Mouse (Mus musculus): ENCODE results near the gene Cyp1a1.

Cyp1a1 gene

DNA sequence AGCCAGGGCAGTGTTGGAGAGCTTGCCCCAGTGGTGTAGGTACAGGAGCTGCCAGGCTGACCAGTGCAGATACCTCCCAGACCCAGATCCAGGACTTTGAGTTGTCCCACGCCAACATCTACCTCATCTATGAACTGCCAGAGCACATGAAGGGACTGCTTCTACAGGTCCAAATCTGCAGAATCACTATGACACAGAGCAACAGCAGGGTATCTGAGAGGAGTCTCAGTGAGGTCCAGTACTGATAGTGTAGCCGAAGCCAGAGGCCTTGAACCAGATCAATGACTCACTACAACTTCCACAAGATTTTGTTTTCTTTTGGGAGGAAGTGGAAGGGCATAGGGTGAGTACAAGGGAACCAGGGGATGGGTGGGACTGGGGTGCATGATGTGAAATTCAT is at the start of gene Cyp1a1:
Gene Cyp1a1 (plus strand): TSS at position 178 of the 400 bp plus-strand sequence.
- no peak for DNase-seq (ENCODE audit: low spot score)

DNA sequence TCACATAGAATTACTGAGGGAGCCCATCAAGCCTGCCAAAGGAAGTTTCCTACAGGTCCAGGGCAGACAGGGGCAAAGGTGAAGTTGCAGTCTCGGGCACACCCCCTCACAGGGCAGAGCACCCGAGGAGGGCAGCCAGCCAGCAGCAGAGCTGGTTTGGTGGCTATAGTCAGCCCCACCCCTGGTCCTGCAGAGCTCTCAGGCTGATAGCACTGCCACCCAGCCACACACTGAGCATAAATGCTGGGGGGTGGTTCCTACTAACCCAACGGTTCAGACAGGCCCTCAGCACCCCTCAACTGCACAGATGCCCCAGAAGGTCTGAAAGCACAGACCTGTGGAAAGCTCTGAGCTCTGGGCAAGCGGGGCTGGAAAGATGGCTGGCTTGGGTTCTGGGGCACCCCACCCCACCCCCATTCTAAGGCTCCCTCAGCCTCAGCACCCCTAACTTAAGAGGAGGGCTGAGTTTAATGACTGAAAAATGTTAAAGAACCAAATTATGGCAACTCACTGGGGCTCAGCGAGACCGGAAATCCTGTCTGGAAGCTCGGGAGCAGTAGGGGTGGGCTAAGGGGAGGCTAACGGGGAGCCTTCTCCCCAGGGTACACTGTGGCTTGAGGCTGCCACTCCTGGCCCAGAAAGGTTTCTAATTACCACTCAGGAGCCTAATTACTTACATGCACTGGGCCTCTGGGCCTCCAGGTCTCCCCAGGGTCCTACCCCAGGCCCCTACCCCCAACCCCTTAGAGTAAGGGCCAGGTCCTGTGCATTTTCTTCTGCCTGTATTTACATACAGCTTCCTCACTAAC is 48.9 kb upstream of the Cyp1a1 start:
- no peak for DNase-seq (ENCODE audit: low spot score)

DNA sequence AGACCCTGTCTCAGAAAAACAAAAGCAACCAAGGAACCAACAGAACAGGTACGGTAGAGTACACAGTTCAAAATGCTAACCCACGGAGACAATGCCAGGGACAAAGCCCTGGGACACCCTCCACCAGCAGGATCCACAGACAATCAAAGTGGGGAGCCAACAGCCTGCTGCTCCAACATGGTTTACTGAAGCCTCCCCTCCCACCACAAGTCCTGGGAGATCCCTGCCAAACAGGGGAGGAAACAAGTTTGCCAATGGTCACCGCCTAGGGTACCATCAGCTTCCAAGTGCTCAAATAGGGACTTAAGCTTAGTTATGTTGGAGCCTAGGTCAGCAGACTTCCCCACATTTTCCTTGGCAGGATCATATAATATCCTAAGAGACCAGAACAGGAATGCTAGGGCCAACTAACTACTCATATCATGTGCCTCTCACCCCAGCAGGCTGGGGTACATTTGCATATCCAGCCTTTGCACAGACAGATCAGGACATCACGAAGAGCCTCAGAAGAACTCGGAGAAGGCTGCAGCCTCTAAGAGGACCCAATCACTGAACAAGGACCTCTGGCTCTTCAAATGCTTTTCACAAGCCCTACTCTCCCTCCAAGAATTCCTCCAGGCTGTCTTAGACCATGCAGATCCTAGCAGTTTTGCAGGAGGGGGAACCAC is 47.9 kb upstream of the Cyp1a1 start:
- no peak for DNase-seq (ENCODE audit: low spot score)

DNA sequence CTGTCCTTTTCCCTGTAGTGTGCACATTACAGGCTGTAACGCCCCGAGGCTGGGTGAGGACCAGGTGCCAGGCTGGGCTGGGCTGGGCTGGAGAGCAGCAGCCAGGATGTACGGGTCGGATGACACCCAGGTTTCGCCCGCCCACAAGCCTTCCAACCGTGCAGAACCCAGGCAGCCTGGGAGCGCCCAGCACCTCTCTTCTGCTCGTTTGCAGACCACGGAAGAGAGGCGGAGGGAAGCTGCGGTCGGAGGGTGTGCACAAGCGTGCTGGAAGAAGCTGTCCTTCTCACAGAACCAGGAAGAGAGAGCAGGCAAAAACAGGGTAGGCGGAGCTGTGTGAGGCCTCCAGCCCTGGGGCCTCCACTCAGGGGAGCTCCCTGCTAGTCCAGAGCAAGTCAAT is 47.3 kb upstream of the Cyp1a1 start:
- DNase-seq (ENCODE audit: low spot score): peak; percentile 94

DNA sequence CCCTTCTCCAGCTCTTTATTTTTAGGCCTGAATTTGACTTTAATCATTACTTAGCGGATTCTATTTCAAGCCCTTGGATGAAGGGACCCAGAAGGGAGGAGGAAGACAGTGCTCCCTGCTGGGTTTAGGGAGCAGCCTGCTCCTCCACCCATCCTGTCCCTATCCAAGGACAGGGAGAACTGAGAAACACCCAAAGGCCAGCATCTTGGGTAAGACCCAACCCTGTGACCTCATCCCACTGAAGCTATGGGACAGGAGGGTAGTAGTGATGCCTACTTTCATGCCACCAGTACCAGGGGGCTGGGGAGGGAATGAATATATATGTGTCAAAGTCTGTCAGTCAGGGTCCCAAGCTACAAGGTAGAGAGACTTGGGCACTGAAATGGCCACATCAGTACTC is 46.7 kb upstream of the Cyp1a1 start:
- no peak for DNase-seq (ENCODE audit: low spot score)

DNA sequence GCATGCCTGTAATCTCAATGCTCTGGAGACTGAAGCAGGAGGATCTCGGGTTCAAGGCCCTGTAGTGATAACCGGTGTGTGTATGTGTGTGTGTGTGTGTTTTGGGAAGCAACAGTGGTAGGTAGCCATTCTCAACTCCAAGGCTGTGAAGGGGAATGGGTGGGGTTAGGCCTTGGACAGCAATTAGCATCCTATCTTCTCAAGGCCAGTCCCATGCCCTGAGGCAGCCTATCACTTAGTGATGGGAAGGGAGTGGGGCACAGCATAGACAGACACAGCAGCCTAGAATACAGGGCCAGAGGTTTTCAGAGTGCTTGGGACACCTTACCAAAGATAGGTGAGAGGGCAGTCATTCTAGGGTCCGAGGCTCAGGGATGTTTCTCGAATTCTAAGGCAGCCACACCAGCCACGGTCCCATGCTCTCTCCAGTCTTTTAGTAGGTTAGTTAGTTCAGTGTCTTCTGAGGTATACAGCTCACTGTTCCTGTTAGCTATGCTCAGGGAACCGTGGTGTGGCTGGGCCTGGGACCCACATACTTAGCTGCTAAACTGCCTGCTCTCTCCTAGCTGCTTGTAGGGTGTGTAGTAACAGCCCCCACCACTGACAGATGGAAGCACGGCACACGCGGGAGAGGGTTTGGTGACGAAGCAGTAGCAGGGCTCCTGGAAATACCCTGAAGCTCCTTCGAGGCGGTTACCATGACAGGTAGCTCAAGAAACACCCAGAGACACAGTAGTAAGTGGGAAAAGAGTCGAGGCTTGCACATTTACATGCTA is 45.8 kb upstream of the Cyp1a1 start:
- peak; percentile 56 for DNase-seq (ENCODE audit: low spot score)

DNA sequence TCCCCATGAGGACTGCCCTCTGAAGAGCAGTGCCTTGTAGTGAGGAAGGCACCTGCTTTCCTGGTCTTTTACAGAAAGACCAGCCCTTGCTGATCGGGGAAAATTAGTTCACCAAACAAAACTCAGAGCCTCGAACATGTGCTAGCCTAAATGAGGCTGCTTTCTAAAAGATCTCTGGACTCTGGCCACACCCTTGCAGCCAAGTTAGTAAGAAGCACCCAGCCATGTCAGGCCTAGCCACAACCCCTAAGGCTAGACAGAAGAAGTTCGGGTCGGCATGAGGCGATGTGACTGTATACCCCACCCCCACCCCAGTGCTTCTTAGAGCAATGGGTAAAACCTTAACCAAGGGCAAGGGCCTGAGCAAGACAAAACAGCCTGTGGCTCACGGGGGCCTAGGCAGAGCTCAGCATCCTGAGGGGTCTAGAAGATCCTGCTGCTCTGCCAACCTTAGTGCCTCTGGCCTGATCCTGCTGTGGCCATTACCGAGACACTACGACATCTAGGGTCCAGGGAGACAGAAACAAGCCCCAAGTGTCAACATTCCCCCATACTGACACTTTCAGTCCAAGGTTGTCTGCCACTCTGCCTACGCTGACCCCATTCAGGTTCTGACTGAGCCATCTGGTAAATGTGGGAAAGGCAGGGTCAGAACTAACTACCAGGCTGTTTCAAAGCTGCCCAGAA is 44.4 kb upstream of the Cyp1a1 start:
- no peak for DNase-seq (ENCODE audit: low spot score)

DNA sequence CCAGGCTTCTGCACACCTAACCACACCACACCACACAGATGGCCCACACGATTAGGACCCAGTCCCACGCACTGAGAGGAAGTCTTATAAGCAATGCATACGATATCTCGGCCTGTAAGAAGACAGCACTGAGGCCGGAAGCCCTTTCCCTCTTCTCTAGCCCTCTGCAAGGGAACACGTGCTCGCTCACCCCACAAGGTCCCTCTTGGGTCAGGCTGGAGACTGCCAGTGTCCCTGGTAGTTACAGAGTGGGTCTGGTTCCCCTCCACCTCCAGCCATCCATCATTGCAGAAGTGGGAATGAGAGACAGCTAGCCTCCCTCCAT is 43.9 kb upstream of the Cyp1a1 start:
- DNase-seq (ENCODE audit: low spot score): peak; percentile 34

DNA sequence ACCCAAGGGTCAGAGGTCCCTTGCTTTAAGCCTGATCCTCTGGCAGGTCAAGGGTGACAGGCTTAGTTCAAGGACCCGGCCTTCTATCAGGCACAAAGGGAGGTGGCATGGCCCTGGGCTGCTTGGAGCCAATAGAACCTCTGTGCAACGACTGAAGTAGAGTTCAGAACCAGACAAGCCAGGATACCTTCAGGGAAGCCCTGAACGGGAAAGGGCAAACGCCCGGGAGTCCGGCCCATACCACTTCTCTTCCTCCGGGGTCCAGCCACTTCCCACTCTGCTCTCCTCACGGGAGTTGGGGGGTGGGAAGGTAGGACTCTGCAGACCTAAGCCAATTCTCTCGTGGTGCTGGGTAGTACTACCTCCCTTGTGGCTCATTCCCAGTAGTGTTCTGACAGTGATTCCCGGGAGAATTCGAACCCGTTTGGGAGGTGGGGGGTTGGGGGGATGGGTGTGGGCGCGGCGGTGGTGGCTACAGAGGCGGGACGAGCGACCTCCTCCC is 43.2 kb upstream of the Cyp1a1 start:
- DNase-seq (ENCODE audit: low spot score): no peak

DNA sequence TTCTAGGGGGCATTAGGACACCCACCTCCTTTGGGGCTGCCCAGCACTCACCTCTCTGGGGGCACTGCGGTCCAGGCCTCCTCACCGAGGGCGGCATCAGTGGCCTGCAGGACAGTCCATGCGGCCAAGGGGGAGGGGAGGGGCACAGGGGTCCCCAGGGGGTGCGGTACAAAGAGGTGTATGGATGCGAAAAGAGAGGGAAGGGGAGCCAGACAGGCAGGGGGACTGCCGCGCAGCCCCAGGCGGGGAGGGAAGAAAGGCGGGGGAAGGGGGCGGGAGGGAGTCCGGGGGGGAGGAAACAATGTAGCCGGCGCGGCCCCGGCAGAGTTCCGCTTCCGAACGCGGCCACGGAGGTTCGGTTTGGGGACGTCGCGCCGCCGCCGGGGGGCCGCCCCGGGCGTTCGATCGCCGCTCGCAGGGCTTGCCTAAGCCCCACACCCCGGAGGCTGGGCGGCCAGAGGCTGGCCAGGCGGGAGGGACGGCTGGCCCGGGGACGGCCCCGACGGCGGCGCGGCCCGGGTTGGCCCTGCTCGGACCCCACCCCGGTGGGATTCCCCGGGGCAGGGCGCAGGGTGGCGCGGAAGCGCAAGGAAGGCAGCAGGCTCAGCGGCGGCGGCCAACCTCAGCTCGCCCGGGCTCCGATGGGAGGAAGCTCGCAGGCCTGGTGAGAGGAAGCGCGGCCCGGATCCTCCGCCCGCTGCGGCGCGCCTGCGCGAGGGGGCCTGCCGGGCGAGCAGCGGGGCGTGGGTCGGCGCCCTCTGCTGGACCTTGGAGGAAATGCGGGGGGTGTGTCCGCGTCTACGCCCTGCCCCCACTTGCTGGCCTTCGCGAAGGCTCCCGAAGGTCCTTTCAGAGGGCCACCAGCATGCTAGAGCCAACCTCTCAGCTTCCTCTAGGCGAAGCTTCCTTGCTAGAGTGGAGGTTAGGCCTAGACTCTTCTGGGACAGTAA is 42.5 kb upstream of the Cyp1a1 start:
- DNase-seq (ENCODE audit: low spot score): peak; percentile 92

DNA sequence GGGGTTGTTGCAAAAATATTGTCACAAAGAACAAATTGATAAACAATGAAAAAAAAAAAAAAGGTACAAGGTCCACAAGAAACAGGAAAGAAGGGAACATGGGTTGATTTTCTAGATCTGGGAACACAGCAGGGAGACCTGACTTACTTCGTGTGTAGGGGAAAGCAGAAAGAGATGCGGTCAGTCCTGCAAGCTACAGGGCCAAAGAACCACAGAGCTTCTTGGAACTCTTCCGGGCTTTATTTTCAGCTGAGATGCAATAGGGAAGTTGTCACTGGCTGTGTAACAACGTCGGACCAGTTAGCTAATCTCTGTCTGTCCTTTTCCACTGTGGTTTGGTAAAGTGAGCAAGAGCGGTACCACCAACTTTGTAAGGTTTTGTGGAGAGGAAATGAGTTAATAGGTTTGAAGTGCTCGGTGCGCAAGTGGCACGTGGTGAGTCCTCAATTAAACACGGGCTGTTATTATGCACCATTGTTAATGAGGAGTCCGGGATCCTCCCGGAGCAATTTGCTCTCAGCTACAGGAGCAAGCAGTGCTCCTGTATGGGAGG is 41.1 kb upstream of the Cyp1a1 start:
- peak; percentile 56 for DNase-seq (ENCODE audit: low spot score)

DNA sequence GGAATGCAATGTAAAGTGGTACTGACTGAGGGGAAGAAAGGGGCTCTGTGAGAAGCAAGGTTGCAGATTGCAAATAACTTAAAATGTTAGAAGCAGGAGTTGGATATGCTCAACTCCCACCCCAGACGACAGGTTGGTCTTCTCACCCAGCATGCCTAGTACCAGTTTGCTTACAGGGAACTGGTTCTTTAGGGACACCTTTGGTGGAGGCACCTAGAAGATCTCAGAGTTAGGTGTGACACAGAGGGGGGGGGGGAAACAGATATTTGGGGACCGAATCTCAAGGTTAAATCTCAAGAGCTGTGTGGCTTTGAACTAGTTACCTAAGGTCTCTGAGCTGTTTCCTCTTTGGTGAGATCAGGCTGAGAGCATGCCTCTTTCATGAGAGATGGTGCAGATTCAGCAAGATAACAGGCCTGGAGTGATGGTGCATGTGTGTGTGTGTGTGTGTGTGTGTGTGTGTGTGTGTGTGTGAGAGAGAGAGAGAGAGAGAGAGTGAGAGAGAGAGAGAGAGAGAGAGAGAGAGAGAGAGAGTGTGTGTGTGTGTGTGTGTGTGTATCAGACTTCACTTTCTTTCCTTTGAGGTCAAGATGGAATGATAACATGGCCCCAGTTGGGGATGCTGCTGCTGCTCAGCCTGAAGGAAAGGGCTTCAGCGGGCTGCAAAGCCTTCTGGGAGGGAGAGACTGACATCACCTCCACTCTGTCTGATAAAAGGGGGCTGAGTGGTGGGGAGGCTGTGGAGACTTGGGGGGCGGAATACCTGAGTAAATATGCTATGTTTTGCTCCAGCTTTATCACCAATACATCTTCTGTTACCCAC is 40.2 kb upstream of the Cyp1a1 start:
- peak; percentile 75 for DNase-seq (ENCODE audit: low spot score)

DNA sequence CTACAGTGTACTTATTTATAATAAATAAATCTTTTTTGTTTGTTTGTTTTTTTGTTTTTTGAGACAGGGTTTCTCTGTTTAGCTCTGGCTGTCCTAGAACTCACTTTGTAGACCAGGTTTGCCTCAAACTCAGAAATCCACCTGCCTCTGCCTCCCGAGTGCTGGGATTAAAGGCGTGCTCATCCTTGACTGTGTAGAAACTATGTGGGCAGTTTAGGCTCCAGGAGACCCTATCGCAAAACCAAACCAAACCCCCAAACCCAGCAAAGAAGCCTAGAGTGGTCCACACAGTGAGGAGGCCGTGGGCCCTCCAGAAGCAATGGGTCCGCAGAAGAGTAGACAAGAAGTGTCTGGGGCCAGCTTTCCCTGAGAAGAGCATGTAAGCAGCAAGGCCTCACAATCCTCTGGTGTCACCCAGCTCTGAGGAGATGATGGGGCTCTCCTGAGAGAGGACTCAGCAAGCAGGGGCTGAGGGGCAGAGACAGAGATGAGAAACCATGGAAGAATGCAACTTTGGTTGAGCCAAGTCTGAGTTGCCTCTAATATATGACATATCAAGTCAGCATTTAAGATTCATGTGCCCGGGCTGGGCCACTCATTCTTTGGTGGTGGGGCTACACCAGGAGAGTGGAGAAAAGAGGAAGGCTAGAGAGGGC is 37.5 kb upstream of the Cyp1a1 start:
- no peak for DNase-seq (ENCODE audit: low spot score)

DNA sequence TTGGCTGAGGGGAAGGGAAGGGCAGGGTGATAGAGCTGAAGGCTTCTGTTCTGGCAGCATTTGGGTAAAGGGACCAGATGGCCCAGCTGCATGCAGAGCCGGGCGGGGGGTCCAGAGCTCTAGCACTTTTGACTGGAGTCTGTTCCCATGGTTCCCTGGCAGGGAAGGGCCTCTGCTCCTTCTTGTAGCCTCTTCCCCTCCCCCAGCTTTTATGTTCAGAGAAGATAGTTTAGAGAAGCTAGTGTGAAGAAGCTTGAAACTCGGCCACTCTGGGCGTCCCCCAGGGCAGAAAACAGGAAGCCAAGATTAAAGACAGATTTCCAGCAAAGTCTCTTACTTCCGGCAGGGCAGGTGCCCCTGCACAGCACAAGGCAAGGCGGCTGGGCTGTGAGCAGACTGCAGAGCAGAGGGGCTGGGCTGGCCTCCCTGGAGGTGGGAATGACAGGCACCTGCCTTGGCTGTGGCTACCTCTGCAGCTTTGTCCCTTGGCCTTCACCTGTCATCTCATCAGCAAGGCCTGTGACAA is 36.9 kb upstream of the Cyp1a1 start:
- DNase-seq (ENCODE audit: low spot score): peak; percentile 72

DNA sequence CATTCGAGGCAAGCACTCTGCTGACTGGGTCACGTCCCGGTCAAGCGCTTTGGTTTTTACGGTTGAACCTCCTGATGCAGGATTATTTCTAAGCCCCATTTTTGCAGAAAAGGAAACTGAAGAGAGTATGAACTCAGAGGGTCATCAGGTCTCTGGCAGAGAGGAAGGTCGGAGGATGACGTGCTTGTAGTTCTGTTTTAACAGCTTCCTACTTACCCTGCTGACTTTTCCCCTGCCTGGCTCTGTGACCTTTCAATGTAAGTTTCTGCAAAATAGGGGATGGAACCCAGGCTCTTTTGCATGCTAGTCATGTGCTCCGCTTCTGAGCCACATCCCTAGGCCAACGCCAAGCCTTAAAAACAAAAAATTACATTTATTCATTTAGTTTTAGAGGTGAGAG is 35.4 kb upstream of the Cyp1a1 start:
- DNase-seq (ENCODE audit: low spot score): no peak

DNA sequence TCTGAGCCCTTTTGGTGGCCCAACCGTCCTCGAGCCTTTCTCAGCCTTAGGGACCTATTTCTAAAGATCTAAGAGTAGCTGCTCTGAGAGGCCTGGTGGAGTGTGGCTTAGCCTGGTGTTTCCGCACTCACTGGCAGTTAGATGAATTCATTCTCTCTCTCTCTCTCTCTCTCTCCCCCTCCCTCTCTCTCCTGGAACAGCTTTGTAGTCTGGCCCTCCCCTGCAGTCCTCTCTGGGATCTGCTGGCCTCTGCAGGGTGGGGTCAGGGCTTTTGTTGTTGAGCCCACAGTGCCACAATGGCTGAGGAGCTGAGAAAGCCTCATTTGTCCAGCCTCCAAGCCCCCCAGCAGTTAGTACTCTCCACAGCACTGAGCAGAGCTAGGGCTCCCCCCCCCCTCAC is 34.9 kb upstream of the Cyp1a1 start:
- no peak for DNase-seq (ENCODE audit: low spot score)

DNA sequence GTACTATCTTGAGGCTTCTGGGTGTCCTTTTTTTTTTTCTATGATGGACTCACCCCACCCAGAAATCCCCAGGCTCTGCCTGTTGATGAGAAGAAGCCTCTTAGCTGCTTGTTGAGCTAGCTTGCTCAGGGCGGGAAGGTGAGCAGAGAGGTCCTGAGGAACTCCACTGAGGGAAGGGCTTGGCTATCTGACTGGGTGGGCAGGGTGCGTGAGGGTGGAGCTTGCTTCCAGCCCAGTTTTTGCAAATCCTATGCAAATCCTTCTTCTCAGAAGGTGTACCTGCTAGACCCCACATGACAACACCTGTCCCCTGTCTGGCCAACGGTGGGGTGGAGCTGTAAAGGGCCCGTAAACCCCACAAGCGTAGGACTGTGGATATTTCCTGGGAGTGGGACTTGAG is 34.4 kb upstream of the Cyp1a1 start, which contains the start of gene Csk:
Gene Csk (minus strand): TSS at position 349 of the 400 bp plus-strand sequence.
- no peak for DNase-seq (ENCODE audit: low spot score)

DNA sequence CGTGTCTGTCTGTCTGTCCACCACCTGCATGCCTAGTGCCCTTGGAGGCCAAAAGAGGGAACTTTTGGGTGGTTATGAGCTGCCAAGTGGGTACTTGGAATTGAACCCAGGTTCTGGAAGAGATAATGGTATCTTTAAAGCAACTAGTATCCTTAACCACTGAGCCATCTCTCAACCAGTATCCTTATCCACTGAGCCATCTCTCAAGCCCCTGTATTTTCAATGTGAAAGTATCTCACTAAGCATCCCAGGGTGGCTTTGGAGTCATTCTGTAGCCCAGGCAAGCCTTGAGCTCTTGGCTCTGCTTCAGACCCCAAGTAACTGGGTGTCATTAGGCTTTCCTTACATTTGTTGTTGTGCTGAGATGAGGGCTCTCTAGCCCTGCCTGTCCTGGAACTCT is 32.8 kb upstream of the Cyp1a1 start:
- no peak for DNase-seq (ENCODE audit: low spot score)

DNA sequence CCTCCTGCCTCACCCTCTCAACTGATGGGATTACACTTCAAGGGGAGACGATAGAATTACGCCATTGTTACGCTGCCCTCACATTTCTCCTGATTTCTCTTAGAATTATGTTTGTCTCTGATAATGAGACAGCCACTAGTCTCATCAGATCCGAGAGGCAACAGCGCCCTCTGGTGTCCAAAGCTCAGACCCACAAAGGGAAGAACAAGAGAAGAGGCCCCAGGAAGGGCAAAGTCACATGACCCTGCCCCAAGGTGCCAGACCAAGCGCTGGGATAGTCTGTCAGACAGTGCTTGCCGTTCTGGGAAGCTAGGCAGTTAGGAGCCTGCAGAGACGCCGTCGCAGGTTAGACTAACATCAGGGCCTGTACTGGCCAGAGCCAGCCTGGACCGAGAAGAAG is 32.0 kb upstream of the Cyp1a1 start:
- peak; percentile 92 for DNase-seq (ENCODE audit: low spot score)
